Mouse (Mus musculus): Measurements from ENCODE around the gene Gpr179. TPM values are rescaled to one million over a fixed set of nuclear protein-coding genes. Genes with fewer than 3 reads are reported as not detected.

The Gpr179 gene
- total RNA-seq, 4 experiments from 2014 or later: 0.20 to 0.50 (median 0.28) TPM

DNA sequence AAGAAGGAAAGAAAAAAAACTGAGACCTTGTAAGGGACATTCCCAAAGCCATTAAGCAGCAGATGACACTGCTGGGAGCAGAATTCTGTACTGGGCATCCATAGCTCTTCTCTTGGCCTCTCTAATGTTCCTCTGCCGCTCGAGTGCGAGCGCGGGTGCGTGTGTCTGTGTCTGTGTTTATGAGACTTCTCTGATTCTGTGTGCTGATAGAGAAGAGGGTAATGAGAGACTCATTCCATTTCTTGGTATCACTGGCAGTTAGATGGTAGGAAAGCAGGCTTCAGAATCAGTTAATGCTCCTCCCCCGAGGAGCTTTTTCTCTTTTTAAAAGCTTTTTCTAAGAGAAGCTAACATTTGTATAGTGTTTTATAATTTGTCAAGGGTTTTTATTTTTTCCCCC is 3.4 kb upstream of the Gpr179 start:
- DNase-seq (ENCODE audit: low spot score in 2 of 2): no peak

DNA sequence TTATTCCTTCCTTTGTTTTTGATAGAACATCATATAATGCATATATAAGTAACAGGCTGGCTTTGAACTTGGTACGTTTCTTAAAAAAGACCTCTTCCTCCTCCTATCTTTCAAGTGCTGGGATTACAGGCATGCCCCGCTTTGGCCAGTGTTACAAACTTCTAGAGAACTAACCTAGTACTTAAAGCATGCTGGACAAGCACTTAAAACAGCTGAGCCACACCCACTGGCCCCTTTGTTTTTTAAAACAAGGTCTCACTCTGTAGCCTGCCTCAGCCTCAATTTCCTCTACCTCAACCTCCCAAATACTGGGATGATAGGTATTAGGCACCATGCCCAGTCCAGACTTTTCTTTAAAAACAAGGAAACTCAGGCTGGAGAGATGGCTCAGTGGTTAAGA is 2.8 kb upstream of the Gpr179 start:
- DNase-seq (ENCODE audit: low spot score in 2 of 2): no peak

DNA sequence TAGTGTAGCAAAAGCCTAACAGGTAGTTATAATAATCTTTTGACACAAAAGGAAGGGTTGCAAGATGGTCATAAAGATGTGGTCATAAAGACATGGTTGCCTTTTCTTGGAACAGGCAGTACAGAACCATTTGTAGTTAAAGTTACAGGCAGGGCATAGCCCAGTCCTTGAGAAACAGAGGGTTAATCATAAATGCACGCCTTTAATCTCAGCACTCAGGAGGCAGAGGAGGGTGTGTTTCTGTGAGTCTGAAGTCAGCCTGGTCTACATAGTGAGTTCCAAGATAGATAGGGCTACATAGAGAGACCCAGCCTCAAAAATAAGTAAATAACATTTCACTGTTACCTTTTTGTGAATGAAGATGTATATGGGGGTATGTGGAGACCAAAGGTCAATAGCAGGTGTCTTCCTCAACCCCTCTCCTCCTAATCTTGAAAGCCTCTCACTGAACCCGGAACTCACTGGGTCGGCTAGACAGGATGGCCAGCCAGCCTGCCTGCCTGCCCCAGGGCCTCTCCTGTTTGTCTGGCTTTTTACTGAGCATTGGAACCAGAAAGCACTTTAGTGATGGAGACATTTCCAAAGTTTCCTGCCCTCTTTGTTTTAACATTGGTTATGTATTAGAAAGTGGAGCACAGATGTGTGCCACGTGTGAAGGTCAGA is 1.2 kb upstream of the Gpr179 start:
- DNase-seq (ENCODE audit: low spot score in 2 of 2): no peak

DNA sequence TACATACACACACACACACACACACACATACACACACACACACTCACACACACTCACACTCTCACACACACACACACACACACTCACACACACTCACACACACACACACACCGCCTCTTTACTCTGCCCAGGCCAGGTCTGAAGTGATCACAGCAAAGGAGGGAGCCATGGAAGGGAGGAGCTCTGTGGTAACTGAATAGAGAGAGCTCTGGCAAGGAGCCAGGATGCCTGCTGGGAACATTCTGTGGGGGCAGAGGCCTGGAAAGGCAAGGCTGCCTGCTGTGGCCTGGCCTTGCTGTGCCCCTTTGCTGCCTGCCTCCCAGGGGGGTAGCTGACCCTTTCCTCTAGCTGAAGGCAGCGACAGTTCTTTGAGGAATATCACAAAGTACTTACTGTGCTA is 1.8 kb downstream of the Gpr179 start:
- DNase-seq (ENCODE audit: low spot score in 2 of 2): peak in 1 of 2 experiments; percentile 51

DNA sequence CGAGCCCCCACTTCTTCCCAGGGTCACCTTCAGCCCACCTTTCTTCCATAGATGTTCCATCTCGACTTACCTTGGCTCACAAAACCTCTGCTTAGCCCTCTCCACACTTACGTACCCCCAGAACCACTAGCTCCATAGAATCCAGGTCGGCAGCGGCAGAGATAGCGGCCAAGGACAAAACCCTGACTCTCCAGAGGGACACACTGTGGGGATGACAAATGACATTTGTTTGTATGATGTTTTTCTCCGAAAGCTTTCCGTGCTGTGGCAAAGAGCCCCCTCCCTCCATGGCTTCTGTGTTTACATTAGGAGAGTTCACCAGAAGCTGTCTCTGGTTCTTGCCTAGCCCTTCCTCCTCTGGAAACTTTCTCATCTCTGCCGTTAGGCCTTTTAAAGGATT is 4.6 kb downstream of the Gpr179 start:
- no peak for DNase-seq (ENCODE audit: low spot score in 2 of 2)

DNA sequence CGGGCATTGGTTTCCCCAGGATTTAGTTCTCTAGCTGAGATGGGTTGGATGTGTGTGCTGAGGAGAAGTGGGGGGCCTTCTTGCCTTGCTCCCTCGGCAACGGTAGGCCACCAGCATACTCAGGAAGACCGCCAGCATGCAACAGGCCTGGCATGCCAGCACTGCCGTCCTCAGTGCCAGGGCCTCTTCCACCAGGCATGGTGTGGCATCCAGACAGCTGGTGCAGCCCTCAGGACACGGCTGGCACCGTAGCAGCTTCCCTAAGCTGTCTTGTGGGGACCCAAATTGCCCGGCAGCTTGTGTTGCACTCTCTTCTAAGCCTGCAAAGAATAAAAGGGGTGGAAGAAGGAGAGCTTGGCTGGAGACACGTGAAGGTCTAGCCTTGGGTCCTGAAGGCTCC is 5.5 kb downstream of the Gpr179 start:
- no peak for DNase-seq (ENCODE audit: low spot score in 2 of 2)

DNA sequence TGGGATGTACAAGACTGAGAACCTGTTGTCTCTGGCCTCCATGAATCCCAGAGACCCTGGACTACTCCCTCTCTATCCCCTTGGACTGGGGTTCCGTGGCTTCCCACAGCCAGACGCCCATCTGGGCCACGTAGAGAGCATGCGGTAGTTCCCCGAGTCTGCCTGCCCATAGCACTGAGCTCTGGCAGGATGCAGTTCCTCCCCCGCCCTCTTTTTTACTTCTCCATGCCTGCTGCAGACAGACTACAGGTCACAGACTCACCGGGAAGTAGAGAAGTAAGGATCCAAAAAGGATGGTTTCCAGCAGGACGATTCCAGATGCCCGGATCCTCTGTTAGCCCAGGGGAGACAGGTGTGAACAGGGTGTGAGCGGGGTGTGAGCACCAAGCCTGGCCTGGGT is 6.4 kb downstream of the Gpr179 start:
- no peak for DNase-seq (ENCODE audit: low spot score in 2 of 2)

DNA sequence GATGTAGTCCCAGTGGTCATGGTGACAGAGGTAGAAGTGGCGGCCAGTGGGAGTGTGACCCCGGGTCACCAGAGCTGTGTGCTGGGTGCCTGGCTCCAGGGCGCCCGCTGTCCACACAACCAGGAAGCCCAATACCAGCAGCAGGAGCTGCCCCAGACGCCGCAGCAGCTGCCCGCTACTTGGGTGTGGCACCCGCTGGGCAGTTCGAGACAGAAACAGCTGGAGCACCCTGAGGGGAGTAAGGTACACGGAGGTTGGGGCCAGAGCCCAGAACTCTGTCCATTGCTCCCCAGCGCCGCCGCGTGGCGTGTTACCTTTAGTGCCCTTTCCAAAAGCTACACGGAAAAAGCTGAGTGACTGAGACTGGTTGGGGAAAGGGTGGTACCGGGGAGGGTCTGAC is 8.3 kb downstream of the Gpr179 start:
- DNase-seq (ENCODE audit: low spot score in 2 of 2): no peak

DNA sequence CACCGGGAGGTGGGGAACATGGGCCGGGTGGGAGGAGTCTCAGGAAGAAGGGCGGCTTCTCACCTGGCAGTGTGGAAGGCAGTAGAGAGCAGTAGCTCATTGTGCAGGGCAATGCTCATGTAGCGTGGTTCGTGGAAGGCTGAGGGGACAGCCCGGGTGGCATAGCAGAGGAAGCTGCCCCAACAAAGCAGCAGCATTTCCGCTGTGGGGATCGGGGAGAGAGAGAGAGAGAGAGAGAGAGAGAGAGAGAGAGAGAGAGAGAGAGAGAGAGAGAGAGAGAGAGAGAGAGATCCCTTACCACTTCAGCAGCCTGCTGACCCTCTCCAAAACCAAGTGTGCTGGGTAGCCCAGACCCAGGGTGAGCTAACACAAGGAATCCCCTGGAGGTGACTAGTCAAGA is 8.7 kb downstream of the Gpr179 start:
- no peak for DNase-seq (ENCODE audit: low spot score in 2 of 2)

DNA sequence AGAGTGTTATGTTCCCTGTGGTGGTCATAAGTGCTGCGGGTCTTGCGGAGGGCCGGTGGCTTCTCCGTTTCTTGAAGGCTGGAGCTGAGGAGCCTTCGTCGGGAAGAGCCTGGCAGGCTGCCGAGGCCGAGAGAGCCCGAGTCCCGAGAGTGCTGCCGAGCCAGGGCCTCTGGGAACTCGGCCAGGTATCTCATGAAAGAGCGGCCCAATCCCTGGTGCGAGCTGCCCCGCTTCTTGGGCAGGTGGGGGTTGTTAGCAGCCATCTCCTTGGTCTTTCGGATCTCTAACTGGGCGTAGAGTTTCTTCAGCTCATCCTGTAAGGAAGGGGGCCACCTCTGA is 12.9 kb downstream of the Gpr179 start:
- DNase-seq (ENCODE audit: low spot score in 2 of 2): no peak

DNA sequence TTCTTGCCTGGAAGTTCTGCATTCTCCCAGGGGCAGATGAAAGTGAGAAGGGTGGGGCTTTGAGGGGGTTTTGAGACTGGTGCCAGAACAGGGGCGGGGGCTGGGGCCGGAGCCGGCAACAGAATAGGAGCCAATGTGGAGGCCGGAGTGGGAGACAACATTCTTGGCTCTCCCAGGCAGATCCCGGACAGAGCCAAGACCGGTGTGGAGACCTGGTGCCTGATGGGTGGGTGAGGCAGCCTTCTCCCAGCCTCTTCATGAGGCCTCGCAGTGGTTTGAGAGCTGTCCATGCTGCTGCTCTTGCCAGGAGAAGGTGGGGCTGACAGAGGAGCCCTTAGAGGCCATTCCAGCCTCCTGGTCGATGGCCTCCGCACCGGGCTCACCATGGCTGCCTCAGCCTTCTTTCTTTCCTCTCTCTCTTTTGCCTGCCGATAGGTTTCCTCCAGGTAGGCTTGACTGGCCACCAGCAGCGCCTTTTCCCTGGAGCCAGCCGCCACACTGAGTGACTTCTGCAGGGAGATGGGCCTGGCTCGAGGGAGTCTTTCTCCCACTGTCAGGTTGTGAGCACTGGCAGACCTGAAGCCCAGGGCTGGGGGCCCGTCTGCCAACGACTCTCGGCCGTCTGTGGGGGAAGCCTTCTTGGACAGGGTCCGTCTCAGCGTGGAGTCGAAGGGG is 13.4 kb downstream of the Gpr179 start:
- no peak for DNase-seq (ENCODE audit: low spot score in 2 of 2)

DNA sequence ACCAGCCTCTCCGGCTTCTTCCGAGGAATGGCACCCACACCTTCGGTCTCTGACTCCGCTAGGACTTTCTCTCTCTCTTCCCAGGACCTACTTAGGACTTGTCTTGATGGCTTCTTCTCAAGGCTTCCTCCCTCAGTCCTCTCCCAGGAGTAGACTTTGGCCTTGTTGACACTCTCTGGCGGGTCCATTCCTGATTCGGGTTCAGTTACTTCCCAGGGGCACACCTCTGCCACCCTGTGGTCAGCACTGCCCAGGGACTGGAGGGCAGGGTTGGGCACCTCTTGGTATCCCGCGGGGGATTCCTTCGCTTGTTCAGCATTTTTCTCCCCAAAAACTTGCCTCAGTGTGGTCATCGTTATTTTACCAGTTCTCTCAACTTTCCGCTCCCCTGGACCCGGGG is 14.5 kb downstream of the Gpr179 start:
- DNase-seq (ENCODE audit: low spot score in 2 of 2): no peak

DNA sequence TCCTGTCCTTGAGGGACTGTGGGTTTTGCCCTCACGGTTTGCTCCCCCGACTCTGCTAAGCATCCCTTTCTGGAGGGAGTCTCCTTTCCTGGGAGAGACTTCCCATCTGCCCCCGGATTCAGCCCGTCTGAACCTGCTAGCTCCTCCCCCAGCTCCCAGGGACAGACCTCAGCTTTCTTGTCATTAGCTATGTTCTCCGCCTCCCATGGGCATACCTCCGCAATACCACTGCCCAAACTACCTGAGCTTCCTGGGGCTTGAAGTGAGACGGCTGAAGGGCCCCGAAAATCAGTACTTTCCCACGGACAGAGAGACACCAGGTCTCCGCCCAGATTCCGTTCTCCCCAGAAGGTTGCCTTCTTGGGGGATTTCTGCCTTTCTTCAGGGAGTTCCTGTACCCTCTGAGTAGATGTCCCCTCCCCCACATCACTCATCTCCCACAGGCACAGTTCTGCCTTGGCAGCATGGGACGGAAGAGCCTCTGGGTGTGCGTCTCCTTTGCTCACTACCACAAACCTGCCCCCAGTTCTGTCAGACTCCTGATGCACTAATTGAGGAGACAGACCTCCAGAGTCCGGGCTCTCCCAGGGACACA is 15.0 kb downstream of the Gpr179 start:
- no peak for DNase-seq (ENCODE audit: low spot score in 2 of 2)

DNA sequence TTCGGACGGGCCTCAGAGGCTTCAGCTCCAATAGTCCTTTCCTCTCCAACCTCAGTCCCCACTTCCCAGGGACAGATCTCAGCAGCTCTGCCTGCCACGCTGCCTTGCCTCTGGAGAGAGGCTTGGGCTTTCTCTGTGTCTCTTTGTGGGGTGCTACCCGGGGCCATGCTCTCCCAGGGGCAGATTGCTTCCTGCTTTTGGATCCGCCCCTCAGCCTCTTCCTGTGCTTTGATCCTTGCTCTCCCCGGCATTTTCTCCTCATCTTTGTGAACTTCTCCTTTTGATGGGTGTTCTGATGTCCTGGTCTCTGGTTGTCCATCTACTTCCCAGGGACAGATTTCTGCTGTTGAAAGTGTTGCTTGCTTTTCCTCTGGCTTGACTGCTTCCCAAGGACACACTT is 15.6 kb downstream of the Gpr179 start:
- DNase-seq (ENCODE audit: low spot score in 2 of 2): no peak

DNA sequence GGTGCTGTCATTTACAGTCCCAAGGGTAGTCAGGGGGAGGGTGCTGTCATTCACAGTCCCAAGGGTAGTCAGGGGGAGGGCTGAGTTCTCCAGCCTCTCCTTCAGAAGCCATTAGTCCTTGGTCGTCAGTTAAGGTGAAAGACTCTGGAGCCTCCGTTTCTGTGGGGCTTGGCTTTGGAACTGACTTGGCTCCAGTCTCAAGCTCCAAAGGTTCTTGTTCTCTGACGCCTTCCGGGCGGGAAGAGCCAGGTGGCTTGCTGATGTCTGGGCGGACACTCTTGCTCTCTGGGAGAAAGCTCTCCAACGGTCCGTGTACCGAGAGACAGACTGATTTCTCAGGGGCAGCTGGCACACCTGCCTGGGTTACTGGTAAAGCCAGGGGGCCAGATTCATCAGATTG is 17.5 kb downstream of the Gpr179 start:
- DNase-seq (ENCODE audit: low spot score in 2 of 2): no peak

DNA sequence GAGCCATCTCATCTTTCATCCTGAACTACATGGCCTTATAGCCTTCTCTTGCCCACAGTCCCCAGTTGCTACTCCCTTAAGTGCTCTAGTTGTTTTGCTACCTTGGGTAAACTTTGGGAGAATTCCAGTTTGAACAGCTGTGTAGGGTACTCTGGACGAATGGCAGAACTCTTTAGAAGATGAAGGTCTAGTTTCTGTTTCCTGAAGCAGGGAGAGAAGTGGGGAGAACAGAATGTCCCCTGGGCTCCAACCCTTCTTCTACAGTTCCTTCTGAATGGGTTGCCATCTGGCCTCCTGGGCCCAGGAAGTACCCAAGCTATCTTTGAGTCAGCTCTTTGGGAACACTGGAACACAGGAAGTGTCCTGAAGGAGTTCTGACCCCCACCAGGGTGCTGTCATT is 18.0 kb downstream of the Gpr179 start:
- DNase-seq (ENCODE audit: low spot score in 2 of 2): no peak

DNA sequence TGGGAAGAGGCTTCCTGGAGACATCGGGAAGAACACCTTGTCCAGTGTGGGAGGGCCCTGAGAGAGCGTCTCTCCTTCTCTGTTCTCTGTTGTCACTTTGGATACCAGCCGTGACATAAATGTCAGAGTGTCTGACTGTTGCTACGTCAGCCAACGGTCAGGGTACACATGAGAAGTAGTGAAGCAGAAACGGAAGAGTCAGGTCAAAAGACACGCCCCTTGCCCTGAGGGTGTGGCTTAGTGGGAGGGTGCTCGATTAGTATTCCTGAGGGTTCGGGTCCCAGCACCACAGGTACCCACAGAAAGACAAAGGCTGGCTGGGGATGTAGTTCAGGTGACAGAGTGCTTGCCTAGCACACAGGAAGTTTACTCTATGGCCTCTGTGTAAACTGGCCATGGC is 18.8 kb downstream of the Gpr179 start:
- DNase-seq (ENCODE audit: low spot score in 2 of 2): no peak

DNA sequence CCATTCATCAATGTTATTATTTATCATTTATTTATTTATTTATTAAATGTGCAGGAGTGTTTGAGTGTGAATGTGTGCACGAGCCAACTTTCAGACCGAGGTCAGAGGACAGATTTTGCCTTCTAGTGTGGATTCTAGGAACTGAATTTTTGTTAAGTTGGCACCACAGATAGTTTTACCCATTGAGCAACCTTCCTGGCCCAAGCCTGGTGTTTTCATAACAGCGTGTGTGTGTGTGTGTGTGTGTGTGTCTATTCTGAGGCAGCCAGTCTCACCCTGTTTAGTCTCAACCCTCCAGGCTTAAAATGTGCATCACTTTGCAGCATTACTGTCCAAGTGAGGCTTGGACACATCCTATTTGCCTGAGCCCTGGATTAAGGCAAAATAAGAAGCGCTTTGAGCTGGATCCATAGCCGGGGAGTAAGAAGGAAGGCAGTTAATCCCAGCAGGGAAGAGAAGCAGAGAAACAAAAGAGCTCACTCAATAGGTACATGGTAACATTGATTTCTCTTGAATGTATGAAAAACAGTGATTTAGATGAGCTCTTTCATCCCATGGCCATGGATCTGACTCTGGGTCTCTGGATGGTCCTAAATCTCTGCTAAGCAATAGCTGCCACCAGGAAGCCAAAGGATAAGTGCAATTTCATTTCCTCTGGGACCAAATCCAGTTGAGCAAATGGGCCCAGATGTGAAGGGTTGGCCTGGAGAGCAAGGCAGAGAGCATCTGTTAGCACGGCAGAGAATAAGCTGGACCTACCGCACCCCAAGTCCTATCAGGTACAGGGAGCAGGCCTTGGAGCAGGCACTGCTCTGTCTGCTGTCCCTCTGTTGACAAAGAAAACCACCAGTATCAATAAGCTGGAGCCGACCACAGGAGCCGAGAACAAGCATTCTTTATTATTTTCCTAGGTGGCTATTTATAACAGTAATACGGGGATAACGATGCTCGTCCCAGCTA is 20.4 kb downstream of the Gpr179 start:
- no peak for DNase-seq (ENCODE audit: low spot score in 2 of 2)

DNA sequence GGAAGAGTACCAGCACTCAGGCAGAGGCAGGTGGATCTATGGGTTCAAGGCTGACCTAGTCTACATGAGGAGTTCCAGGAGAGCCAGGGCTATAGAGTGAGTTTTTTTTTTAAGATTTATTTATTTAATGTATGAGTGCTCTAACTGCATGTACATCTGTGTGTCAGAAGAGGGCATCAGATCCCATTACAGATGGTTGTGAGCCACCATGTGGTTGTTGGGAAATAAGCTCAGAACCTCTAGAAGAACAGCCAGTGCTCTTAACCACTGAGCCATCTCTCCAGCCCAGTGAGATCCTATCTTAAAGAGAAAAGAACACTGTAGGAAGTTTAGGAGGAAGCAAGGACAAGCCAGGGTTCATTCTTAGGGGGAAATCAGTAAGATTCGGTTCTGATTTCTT is 21.6 kb downstream of the Gpr179 start:
- DNase-seq (ENCODE audit: low spot score in 2 of 2): no peak

DNA sequence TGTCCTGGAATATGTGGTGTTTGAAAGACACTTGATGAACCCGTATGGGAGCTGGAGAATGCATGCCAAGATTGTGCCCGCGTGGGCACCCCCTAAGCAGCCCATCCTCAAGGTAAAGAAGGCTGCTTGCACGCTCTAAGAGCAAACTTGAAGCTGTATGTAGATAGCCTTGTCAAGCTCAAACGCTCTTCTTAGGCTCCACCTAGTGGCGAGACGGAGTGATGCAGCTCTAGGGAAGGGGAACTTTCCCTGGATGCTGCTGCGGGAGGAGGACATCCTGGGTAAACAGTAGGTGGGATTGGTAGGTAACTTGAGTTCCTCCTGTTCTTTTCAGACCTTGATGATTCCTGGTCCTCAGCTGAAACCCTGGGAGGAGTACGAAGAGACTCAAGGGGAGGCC is 23.7 kb downstream of the Gpr179 start:
- peak in 1 of 2 experiments; percentile 52 for DNase-seq (ENCODE audit: low spot score in 2 of 2)

DNA sequence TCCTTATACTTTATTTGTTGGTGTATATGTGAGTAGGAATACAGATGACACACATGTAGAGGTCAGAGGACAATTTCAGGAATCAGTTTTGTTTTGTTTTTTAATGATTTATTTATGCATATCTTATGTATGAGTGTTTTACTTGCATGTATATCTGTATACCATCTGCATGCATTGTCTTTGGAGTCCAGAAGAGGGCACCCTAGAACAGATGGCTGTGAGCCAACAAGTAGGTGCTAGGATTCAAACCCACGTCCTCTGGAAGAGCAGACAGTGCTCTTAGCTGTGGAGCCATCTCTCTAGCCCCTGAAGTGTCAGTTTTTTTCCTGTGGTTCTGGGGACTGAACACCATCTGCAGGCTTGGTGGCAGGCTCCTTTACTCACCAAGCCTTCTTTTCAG is 26.7 kb downstream of the Gpr179 start:
- no peak for DNase-seq (ENCODE audit: low spot score in 2 of 2)

Data from left cerebral cortex, adult 8-10 months (tissue).